Mouse (Mus musculus) c-Kit-positive CD71-positive TER-119-negative erythroid progenitor cells, embryonic 14.5 days (primary cell): Measurements from ENCODE around the gene Errfi1.

Experiments
- DNase-seq: peaks from one replicate; pipeline ENCODE4 v3.0.0-alpha.2; 2013; ENCODE audit warnings: low read depth

Errfi1 gene

DNA sequence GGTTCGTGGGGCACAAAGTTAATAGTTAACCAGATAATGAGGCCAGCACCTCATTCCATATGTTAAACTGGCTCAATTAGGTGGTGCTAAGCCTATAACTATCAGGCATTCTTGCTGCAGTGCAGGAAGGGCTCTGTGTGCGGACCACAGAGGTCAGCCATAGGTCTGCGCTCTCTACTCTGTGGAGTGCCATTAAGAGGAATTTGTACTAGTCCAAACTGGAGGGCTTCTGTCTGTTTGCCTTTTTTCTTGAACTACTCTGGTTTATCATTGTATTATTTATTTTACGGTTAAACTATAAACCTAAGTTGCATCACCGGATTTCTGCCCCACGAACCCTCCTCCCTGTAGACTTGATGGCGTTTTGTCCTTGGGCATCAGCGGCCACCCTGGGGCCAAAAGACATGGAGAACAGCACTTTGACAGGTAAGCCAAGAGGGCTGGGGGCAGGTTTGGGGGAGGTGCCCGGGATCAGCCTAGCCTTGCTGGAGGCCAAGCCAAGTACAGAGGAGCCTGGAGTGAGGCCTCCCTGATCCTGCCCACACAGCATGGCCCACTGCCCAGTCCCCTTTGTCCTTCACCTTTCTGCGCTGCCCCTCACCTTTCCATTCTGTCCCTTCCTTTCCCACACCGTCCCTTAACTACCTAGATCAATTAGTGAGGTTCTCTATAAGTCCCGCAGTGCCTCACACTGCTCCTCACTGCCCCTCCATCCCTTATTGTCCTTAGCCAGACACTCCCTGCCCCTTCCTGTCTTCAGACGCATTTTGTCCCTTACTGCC, at the start of gene Errfi1:
Gene Errfi1, plus strand, starts transcription at position 240 of the 782 bp plus-strand sequence.
- DNase-seq, result no peak

- DNase-seq, result no peak
These were observed 49.5 kb upstream of the Errfi1 start for GRCm38 (mm10) chr4:150804204-150804603.

GRCm38 (mm10) chr4:150807727-150808470, 45.8 kb upstream of the Errfi1 start:
- no peak for DNase-seq

GRCm38 (mm10) chr4:150808471-150808847, 45.3 kb upstream of the Errfi1 start:
- peak; percentile 19 for DNase-seq

DNA sequence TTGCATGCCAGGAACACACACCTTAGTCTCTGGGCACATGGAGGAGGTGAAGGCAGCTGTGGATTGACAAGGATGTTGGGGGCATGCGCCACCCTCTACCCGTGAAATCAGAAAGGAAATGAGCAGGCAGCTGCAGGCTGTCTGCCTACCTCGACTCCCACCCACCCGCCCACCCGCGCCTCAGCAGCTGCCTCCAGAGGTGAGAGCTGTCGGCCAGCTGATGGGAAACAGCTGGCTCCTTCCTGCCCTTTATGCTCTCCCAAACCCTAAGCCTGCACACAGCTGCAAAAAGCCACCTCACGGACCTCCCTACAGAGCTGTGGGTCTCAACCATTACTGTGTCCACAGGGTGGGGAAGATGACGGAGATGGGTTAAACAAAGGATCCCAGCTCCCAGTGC, 44.4 kb upstream of the Errfi1 start:
- no peak for DNase-seq

DNA sequence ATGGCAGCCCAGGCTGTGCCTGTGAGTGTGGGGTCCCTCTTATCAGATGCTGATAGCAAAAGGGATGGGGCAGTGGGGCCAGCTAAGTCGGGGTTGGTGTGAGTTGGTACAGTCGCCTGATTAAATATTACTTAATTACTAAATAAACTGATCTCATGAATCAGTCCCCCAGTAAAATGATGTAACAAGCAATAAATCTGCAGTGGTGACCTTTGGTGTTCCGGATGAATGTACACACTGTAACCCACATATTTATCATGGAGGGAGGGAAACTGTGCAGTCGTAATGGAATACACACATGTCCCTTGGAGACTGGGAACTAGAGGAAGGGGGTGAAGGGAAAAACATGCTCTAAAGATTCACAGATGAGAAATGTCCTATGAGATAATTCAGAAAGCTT, 38.6 kb upstream of the Errfi1 start:
- DNase-seq, result no peak

DNA sequence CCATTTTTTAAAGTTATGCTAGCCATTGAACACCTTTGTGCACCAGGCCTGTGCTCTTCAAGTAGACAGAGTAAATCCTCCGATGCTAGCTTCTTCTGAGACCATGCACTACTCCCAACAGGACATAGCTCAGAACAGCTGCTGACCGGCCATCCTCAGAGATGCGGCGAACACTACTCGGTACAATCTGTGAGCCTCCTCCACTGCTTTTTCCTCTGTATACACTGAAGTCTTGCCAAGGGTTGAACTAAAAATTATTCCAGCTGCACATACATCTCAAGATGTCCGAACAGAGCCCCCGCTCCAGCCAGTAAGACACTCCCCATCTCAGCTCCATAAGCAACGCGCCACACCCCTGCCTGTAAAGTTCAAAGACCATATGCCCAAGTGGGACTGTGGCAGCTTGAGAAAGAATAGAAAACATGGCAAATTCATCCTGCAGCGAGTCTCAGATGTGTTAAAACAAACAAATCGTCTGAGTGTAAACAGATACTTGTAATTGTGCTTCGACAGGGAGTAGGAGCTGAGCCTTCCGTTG, 37.2 kb upstream of the Errfi1 start:
- DNase-seq, result no peak

DNA sequence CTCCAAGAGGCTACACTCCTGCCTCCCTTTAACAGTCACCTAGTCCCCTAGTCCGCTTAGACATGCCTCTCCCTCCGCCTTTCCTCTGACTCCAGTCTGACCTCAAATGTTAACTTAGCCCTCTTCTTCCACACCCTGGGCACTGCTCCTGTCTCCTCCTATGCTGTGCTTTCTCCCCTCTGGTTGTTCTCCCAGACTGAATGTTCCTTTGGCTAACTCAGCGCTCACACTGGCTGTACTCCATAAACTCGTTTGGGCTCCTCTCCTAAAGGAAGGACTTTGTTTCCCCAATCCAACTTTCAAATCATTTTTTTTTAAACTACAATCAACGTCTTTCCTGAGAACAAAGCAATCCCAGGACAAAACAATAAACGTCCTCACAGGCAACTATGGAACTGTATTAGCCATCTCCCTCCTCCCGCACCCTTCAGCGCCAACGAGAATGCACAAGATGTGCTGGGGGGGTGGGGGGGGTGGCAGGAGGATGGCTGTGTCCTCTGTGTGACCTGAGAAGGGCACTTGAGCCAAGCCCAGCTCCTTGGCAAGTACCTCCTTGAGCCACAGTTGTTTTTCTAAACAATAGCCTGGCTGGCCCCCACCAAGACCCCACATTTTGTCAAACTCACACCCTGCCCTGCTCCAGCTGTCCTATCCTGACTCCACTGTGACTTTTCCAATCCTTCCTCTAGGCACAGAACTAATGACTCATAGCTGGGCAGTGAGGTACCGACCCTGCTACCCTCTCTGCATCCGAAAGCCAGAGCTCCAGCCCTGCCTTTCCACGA, 34.4 kb upstream of the Errfi1 start:
- no peak for DNase-seq

DNA sequence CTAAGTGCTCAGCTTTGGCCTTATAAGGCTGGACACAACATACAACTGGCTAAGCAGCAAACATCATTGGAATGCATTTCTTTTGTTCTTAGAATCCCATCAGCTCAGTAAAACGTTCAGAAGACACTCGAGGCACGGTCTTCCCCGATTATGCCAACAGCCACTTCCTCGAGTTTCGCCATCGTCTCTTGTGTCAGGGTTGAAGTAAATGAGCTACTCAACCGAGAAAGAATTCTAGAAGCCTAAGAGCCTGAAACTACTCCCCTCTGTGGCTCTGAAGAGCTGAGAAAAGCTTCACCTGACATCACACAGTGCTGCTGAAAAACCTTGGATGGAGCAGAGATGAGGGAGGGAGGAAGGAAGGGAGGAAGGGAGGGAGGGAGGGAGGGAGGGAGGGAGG, 32.3 kb upstream of the Errfi1 start:
- DNase-seq, result no peak

GRCm38 (mm10) chr4:150822624-150823023, 31.1 kb upstream of the Errfi1 start:
- DNase-seq, result no peak

- DNase-seq, result no peak
These were observed 29.9 kb upstream of the Errfi1 start for GRCm38 (mm10) chr4:150823614-150824480.

DNA sequence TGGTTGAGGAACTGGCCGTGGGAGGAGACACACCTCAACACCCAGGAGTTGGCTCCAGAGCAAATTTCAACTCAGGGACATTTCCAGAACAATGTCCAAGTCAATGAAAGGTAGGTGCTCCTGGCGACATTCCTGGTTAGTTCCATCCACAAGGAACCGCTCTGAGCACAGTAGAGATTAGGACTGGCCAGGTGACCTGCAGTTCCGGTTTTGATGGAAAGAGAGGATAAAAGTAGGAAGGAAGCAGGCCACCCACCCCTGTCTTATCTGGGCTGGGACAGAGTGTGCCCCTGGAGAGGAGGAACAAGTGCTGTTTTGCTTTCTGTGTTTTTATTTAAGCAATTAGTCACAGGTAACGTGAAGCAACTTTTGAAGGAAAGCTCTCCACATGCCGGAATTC, 28.8 kb upstream of the Errfi1 start:
- DNase-seq, result no peak

DNA sequence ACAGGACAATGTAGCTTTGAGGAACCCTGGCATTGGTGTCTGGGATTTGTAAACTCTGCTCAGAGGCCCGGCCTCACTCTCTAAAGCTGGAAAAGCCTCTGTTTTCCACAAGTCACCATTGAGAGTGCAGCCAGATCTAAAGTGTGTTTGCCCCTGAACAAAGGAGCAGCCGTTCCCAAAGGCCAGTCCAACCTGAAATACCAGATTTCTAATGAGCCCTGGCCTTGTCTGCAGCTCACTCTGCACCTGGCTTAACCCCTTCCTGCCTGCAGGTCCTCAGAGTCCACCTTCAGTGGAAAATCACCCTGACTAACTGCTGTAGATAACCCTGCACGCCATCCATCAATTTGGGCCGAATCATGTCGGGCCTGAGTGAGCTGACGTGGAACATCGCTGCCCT, 28.2 kb upstream of the Errfi1 start:
- no peak for DNase-seq

- no peak for DNase-seq
These were observed 22.4 kb upstream of the Errfi1 start for GRCm38 (mm10) chr4:150831321-150831720.

DNA sequence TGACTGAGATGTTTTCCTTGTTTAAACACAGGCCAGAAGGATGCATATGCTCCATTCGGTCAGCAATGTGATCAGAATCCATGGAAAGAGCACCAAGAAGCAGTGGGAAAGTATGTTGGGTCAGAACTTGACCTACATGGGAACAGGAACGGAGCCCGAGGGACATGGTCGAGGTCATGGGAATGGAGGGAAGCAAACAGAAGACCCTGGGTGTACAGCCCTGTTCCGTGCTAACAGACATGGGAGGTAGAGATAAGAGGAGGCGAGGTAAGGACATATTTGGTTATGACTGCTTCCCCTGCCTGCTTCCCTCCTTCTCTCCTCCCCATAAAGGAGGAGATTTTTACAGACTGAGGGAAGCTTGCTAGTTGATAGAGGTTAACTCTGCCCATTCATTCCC, 21.8 kb upstream of the Errfi1 start:
- no peak for DNase-seq

GRCm38 (mm10) chr4:150835163-150835562, 18.6 kb upstream of the Errfi1 start:
- DNase-seq, result no peak

DNA sequence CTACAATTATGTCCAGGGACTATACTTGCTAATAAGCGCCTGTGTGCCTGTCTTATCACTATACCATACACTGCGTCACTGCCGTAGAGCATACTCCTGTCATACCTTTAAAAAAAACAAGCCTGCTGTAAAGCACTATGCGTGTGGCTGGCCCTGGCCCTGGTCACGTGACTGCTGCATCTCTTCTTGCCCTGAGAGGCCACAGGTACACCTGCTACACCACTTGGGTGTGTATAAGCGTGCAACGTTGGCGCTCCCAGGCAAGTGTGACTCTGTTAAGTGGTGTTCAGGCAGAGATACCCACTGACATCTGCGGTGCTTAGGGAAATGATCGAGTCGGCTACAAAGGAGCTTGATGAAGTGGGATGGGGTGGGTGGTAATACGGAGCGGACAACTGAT, 17.5 kb upstream of the Errfi1 start:
- DNase-seq, result no peak

GRCm38 (mm10) chr4:150836961-150837360, 16.8 kb upstream of the Errfi1 start:
- DNase-seq, result no peak

GRCm38 (mm10) chr4:150837458-150837857, 16.3 kb upstream of the Errfi1 start:
- DNase-seq, result no peak

GRCm38 (mm10) chr4:150842045-150842444, 11.7 kb upstream of the Errfi1 start:
- no peak for DNase-seq

DNA sequence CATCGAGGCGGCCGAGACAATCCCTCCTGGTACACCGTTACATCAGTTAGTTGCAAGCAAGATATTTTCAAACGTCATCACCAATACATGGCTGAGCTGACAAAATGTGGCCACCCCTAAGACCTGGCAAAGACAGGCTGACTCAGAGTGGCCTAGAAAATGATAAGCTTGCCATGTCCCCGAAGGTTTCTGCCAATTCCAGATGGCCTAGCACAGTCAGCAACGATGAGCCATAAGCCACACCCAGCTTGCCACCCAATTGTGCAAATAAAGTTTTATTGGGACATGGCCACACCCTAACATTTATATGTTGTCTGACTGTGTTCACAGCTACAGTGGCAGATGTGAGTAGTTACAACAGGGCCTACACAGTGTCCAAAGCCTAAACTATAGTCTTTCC, 10.5 kb upstream of the Errfi1 start:
- no peak for DNase-seq

GRCm38 (mm10) chr4:150846316-150846715, 7.4 kb upstream of the Errfi1 start:
- DNase-seq, result no peak
